Mouse (Mus musculus): ENCODE data around the gene Eif4b. TPM values are rescaled to one million over a fixed set of nuclear protein-coding genes. Genes with fewer than 3 reads are reported as not detected.

Eif4b gene
- polyA plus RNA-seq, 1 experiment from 2014 or later = 98.8 TPM

GRCm38 (mm10) chr15:102146089-102146488 lies 72.5 kb downstream of the Eif4b start:
- no peak for DNase-seq
- H3K27me3 ChIP-seq (ENCODE audit: control insufficient read depth, insufficient read depth, low read length) = peaks cover 23% of the 10 kb centered on the region
- no peak overlapping the region for H3K4me2 ChIP-seq (ENCODE audit: low read length)
- H3K27ac ChIP-seq (replicated peaks; ENCODE audit: low read depth, low read length) = no peak overlapping the region
- H3K4me1 ChIP-seq (ENCODE audit: control insufficient read depth, insufficient read depth, low read length) = 0 out of 2 replicates have a peak, but pooled peaks cover 3% of the 10 kb centered on the region
- H3K4me3 ChIP-seq (replicated peaks; ENCODE audit: low read depth, low read length) = no peak overlapping the region
- H3K9ac ChIP-seq (replicated peaks; ENCODE audit: low read length) = no peak overlapping the region
- H3K9me3 ChIP-seq (ENCODE audit: control insufficient read depth, low read length) = no peaks in the 10 kb centered on the region
- 91% methylated on average over 5 of the region's 5 CpGs for WGBS
- no peaks in the 10 kb centered on the region for H3K36me3 ChIP-seq (ENCODE audit: control insufficient read depth, insufficient read depth, low read length)
- no peak for ATAC-seq (ENCODE audit: low FRiP score, low TSS enrichment)

Other genes starting within 250 kb of the Eif4b start
- gene Krt1, start 223.0 kb upstream of the Eif4b start, polyA plus RNA-seq (2014; fragmentation: Nextera tagmentation; extraction: Ambion mirVana) = 6.7 and 10.7 TPM in 2 replicates
- 0.07 and 0.42 TPM in 2 replicates for gene Krt77, start 204.1 kb upstream of the Eif4b start, polyA plus RNA-seq (2014; fragmentation: Nextera tagmentation; extraction: Ambion mirVana)
- gene Krt76, start 180.9 kb upstream of the Eif4b start, polyA plus RNA-seq (2014; fragmentation: Nextera tagmentation; extraction: Ambion mirVana) = not detected in 2 replicates
- gene Krt4, start 149.0 kb upstream of the Eif4b start, polyA plus RNA-seq (2014; fragmentation: Nextera tagmentation; extraction: Ambion mirVana) = not detected in 2 replicates
- 0.45 and 0.69 TPM in 2 replicates for gene Krt79, start 133.4 kb upstream of the Eif4b start, polyA plus RNA-seq (2014; fragmentation: Nextera tagmentation; extraction: Ambion mirVana)
- gene Krt78, start 119.5 kb upstream of the Eif4b start, polyA plus RNA-seq (2014; fragmentation: Nextera tagmentation; extraction: Ambion mirVana) = not detected in 2 replicates
- 0.15 and 0.59 TPM in 2 replicates for gene Krt8, start 69.3 kb upstream of the Eif4b start, polyA plus RNA-seq (2014; fragmentation: Nextera tagmentation; extraction: Ambion mirVana)
- gene Krt18, start 45.6 kb upstream of the Eif4b start, polyA plus RNA-seq (2014; fragmentation: Nextera tagmentation; extraction: Ambion mirVana) = 0.35 and 1.3 TPM in 2 replicates
- gene Tns2, start 26.6 kb downstream of the Eif4b start, polyA plus RNA-seq (2014; fragmentation: Nextera tagmentation; extraction: Ambion mirVana) = 3.6 and 8.9 TPM in 2 replicates
- gene Spryd3, start 62.5 kb downstream of the Eif4b start, polyA plus RNA-seq (2014; fragmentation: Nextera tagmentation; extraction: Ambion mirVana) = 40.2 and 52.5 TPM in 2 replicates
- gene Igfbp6, start 70.6 kb downstream of the Eif4b start, polyA plus RNA-seq (2014; fragmentation: Nextera tagmentation; extraction: Ambion mirVana) = 1.3 and 1.6 TPM in 2 replicates
- not detected in 2 replicates for gene Soat2, start 76.8 kb downstream of the Eif4b start, polyA plus RNA-seq (2014; fragmentation: Nextera tagmentation; extraction: Ambion mirVana)
- 43.5 and 57.7 TPM in 2 replicates for gene Zfp740, start 129.5 kb downstream of the Eif4b start, polyA plus RNA-seq (2014; fragmentation: Nextera tagmentation; extraction: Ambion mirVana)
- 25.9 and 28.1 TPM in 2 replicates for gene Csad, start 131.0 kb downstream of the Eif4b start, polyA plus RNA-seq (2014; fragmentation: Nextera tagmentation; extraction: Ambion mirVana)
- 0.57 and 0.78 TPM in 2 replicates for gene Itgb7, start 158.2 kb downstream of the Eif4b start, polyA plus RNA-seq (2014; fragmentation: Nextera tagmentation; extraction: Ambion mirVana)
- 2.3 and 3.6 TPM in 2 replicates for gene Rarg, start 183.7 kb downstream of the Eif4b start, polyA plus RNA-seq (2014; fragmentation: Nextera tagmentation; extraction: Ambion mirVana)
- 0.09 TPM in 1 of 2 replicates, not detected in the other for gene Gm9918, start 196.8 kb downstream of the Eif4b start, polyA plus RNA-seq (2014; fragmentation: Nextera tagmentation; extraction: Ambion mirVana)
- gene Mfsd5, start 205.7 kb downstream of the Eif4b start, polyA plus RNA-seq (2014; fragmentation: Nextera tagmentation; extraction: Ambion mirVana) = 51.9 and 53.3 TPM in 2 replicates
- gene Espl1, start 222.5 kb downstream of the Eif4b start, polyA plus RNA-seq (2014; fragmentation: Nextera tagmentation; extraction: Ambion mirVana) = 4.9 and 9.1 TPM in 2 replicates

Data from midbrain, embryonic 14.5 days (tissue).